Mouse (Mus musculus) lung, adult 2 months (tissue): ENCODE results near the gene Cox17. TPM values are rescaled to one million over a fixed set of nuclear protein-coding genes. Genes with fewer than 3 reads are reported as not detected.
A peak's percentile ranks its signal among the peaks of the same experiment; 100 is the strongest.
"Not testable (repeated sequence)": the region's sequence is repeated elsewhere in the genome, so short reads cannot be mapped to it uniquely, and the experiment has no call there.

ENCODE experiments used
- DNase-seq: peaks from one replicate; pipeline ENCODE4 v3.0.0; 2022
- H3K4me1 ChIP-seq: fragments of 200-500 bp; 2 replicates; pipeline ENCODE4 v1.6.1; 2011; ENCODE audit warnings: low read length; ENCODE audit not compliant: control insufficient read depth, insufficient read depth
- H3K4me3 ChIP-seq: fragments of 200-500 bp; replicated peaks from 2 replicates; pipeline ENCODE3; 2011; ENCODE audit warnings: low read depth, mild to moderate bottlenecking, control low read depth, low read length; ENCODE audit errors: extremely low read depth
- CTCF ChIP-seq: fragments of 200-500 bp; IDR thresholded peaks from 2 replicates; pipeline ENCODE4 v1.5.1; 2011; ENCODE audit warnings: mild to moderate bottlenecking, low read length, control low read depth; ENCODE audit not compliant: insufficient read depth
- POLR2A ChIP-seq: fragments of 200-500 bp; IDR thresholded peaks from 2 replicates; pipeline ENCODE4 v1.6.1; 2011; ENCODE audit warnings: low read depth, mild to moderate bottlenecking, control low read depth, low read length, borderline replicate concordance; ENCODE audit errors: extremely low read depth
- WGBS: fragments of 180-500 bp; shearing (Covaris S2); methylation state at CpG from one replicate; pipeline ENCODE4 v1.1.7; 2018; 5-methylcytosine and 5-hydroxymethylcytosine counted together
- polyA plus RNA-seq: library from polyadenylated mRNA; depleted of rRNA; stranded (reverse); fragments of >200 nt; gene quantifications from 2 replicates; pipeline ENCODE4 v1.2.3, GENCODE M21; 2012

Gene Cox17
- polyA plus RNA-seq, 1 experiment: 64.6 TPM

DNA sequence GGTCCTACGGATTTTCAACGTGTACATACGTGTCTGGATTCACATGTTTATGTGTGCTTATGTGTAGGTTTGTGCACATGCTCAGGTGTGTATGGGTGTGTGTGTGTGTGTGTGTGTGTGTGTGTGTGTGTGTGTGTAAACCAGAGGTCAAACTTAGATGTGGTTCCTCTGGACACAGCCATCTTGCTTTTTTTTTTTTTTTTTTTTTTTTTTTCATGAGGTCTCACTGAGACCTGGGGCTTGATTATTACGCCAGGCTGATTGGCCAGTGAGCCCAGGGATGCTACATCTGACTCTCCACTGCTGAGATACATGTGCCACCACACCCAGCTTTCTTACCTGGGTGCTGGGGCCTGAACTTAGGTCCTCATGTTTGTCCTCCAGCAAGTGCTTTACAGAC lies 27.7 kb upstream of the Cox17 start:
- no peak for DNase-seq
- no peak for TF ChIP-seq POLR2A
- TF ChIP-seq CTCF: no peak
- 86% methylated on average over 4 of the region's 4 CpGs for WGBS
- no peaks in the 10 kb centered on the region for H3K4me1 ChIP-seq
- no peak overlapping the region for H3K4me3 ChIP-seq

DNA sequence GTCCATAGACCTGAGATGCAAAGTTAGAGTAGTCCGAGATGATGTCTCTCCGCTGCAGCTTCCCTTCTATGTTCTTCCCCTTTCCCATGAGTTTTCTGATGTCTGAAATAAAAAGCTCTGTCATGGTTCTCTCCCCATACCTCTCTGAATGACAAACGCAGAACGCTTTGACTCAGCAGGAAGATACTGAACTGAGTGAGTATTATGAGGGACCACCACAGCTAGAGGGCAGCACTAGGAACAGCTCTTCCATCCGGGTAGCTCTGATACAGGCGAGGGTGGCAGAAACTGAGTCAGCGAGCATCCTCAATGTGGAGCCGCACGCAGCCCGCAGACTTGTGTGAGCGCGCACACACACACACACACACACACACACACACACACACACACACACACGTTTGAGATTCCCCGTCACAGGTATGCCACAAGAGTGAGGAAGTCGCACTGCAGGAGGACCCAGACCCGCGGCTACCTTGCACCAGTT lies 25.3 kb upstream of the Cox17 start:
- TF ChIP-seq POLR2A: no peak
- peak; percentile 68 for TF ChIP-seq CTCF
- H3K4me3 ChIP-seq: no peak overlapping the region
- WGBS: 32% methylated on average over 17 of the region's 17 CpGs
- DNase-seq: peak; percentile 26
- H3K4me1 ChIP-seq: no peaks in the 10 kb centered on the region

DNA sequence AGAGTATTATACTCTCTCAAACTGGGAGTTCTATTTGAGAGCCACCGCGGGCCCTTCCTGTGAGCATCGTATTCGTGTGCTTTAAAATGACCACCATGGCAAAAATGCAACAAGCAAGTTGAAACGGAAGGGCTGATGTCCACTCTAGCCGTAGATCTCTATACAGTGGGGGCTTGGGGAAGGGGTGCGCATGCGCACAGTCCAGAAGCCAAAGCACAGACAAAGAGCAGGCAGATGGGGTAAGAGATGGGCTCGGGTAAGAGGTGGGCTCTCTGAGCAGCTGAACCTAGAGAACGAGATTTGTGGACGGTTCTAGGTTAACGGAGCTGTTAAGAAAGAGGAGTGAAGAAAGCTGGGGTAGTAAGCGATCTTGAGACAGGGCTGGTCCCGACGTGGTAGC lies 22.5 kb upstream of the Cox17 start:
- DNase-seq: no peak
- 92% methylated on average over 15 of the region's 15 CpGs for WGBS
- TF ChIP-seq POLR2A: no peak
- no peak for TF ChIP-seq CTCF
- Histone ChIP-seq H3K4me3 (no peak overlapping the region), H3K4me1 (no peaks in the 10 kb centered on the region)

DNA sequence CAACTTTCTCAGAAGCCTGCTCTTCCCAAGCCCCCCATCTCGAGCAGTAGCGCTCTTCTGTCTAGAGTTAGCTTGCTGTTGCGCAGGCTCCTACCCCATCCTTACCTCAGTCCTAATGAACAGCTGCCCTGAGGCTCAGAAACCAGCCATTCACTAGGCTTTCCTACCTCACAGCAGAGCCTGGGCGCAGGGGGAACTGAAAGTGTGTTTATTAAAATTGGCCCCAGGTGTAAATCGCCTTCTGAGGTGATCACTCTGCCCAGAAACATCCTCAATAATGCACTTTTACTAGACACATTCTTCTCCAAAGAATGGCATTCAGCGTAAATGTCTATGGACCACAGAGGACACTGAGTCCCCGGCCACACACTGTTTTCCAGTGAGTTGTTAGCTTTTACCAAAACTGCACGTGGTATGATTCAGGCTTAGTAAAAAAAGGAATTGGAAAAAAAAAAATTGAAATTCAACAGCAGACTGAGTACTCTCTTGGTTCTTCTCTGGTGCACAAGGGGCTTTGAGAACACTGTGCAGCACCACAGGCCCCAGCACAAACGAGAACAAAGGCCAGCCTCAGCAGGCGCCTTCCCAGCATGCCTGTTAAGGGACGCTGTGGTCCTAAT lies 19.9 kb upstream of the Cox17 start:
- no peaks in the 10 kb centered on the region for H3K4me1 ChIP-seq
- no peak for DNase-seq
- WGBS: 87% methylated on average over 11 of the region's 11 CpGs
- TF ChIP-seq POLR2A (no peak), CTCF (no peak)
- no peak overlapping the region for H3K4me3 ChIP-seq

DNA sequence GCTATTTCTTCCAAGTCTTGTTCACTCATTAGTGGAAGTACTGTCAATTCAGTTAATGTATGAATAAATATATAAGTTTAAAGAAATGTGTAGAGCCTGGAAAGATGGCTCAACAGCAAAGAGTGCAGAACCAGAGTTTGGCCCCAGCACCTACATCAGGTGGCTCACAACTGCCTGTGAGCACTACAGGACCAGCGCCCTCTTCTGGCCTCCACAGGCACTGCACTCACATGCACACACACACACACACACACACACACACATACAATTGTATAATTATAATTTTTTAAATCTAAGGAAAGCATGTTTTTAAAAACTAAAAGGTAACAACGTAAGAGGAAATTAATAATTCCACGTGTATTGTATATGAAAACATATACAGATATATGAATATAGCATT lies 17.5 kb upstream of the Cox17 start:
- DNase-seq: no peak
- no peak for TF ChIP-seq POLR2A
- TF ChIP-seq CTCF: no peak
- 84% methylated on average over 3 of the region's 3 CpGs for WGBS
- Histone ChIP-seq H3K4me3 (no peak overlapping the region), H3K4me1 (no peaks in the 10 kb centered on the region)

DNA sequence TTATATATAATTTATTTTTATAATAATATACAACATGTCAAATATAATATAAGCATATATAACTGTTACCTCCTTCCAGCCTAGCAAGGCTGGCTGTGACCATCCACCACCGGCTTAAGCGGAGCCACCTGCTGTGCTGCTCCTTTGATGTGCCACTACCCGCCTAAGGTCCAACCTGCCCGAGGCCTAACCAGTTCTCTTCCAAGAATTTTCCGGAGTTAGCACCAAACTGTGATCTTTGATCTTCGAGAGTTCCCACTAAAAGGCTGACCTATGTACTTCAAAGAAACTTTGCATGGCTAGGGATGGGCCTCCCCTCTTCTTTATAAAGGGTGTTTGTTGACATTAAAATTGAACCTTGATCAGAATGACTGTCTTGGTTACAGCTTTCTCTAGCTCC lies 12.4 kb upstream of the Cox17 start:
- WGBS: 52% methylated on average over 6 of the region's 6 CpGs
- Histone ChIP-seq H3K4me3 (no peak overlapping the region), H3K4me1 (no peaks in the 10 kb centered on the region)
- DNase-seq: no peak
- no peak for TF ChIP-seq POLR2A

DNA sequence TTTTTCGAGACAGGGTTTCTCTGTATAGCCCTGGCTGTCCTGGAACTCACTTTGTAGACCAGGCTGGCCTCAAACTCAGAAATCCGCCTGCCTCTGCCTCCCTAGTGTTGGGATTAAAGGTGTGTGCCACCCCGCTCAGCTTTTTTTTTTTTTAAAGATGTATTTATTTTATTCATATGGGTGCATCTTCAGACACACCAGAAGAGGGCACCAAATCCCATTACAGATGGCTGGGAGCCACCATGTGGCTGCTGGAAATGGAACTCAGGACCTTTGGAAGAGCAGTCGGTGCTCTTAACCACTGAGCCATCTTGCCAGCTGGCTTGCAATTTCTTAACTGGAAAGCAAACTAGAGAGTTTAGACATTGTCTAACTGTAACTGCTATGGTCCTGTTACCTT lies 8.7 kb upstream of the Cox17 start:
- not testable (repeated sequence) for H3K4me1 ChIP-seq, H3K4me3 ChIP-seq, DNase-seq
- WGBS: 93% methylated on average over 4 of the region's 4 CpGs

DNA sequence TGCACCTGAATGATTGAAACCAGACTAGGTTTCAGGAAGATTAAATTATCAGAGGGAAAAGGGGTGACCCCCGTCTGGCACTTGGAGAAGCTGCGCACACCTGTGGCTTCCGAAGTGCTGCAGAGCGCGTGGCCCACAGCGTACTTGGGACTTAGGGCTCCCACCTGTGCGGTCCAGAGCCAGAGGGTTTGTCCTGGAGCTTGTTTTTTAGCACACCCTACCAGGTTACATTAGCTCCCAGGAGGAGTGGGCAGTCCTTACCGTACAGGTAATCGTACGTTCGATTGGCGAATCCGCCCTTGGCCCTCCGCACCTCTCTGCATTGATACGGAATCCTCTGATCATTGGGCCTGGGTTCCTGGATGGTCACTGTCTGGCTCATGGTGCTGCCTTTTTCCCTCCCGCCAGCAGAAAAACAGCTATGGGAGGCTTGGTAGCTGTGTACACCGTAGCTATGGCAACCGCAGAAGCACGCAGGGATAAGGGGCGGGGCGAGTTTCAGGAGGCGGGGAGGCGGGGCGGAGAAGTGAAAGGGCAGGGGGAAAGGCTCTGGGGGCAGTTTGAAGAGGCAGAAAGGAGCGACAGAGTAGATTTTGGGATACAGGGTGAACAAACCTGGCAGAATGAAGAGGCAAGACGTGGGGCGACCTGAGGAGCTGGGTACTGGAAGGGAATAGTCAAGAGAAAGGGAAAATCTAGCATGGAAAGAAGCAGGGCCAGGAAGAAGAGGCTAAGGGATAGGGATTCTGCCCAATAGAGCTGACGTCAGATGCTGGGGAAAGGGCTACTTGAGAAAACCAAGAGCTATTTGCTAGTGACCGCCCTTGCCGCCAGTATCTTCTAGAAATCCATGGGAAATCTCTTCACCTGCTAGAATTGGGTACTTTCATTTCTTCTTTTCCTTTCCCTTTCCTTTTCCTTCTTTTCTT lies 5.1 kb upstream of the Cox17 start, which contains the start of gene Maats1:
TSS of gene Maats1 (minus strand) at position 748 of the 929 bp plus-strand sequence.
- no peak for TF ChIP-seq POLR2A
- peak; percentile 65 for DNase-seq

DNA sequence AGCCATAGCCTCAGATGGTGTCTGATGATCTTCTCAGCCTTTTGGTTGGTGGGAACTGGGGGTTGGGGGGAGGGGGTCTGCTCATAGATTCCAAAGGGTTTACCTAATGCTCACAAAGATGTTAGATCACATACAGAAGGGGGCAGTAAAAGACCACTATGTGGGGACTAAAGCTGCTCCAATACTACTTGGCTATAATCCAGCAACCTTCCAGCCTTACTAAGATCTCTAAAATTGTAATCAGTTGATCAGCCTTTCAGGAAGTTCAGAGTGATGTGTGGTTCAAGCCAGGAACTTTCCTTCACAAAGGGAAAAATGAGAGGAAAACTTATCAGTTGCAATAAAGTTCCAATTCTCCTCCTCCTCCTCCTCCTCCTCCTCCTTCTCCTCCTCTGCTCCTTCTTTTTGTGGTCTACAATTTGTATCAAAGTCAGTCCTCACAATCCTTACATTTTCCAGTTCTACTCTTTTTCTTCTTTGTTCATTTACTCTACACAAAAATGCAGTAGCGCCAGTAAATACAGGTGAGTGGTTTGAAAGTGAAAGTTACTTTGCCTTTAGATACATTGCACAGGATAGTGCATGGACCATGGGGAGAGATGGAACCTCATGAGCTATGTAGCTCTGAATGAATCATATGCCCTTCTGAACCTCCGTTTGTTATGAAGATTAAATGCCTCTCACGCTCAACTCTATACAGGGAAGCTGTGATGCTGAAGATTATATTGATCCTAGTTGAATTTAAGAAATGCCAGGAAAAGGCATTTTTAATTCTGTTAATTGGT lies 1.7 kb upstream of the Cox17 start:
- TF ChIP-seq POLR2A (no peak), CTCF (0 out of 2 replicates have a peak, but pooled peaks have one; percentile 3)
- no peak for DNase-seq
- Histone ChIP-seq H3K4me1 (peaks cover 2% of the 10 kb centered on the region; the same call in 1 of the 2 replicates), H3K4me3 (no peak overlapping the region)
- WGBS: 68% methylated on average over 3 of the region's 3 CpGs

More for the DNA sequence above, 5.1 kb upstream of the Cox17 start, which contains the start of gene Maats1:
- 17% methylated on average over 30 of the region's 30 CpGs for WGBS
- 0 out of 2 replicates have a peak, but pooled peaks cover 2% of the 10 kb centered on the region for H3K4me1 ChIP-seq
- peak within 1 kb of the TSS; percentile 51 for H3K4me3 ChIP-seq
